Mouse (Mus musculus) spleen, postnatal 0 days (tissue): ENCODE measurements around the gene Cog3. TPM values are rescaled to one million over a fixed set of nuclear protein-coding genes. Genes with fewer than 3 reads are reported as not detected.

Source experiments
- polyA plus RNA-seq: library from polyadenylated mRNA; unstranded; fragments of >200 nt; fragmentation: Nextera tagmentation; extraction: Ambion mirVana; gene quantifications from 2 replicates; pipeline ENCODE4 v1.2.1, GENCODE M21; 2015

The Cog3 gene
- 9.5 and 11.5 TPM in 2 replicates for polyA plus RNA-seq

DNA sequence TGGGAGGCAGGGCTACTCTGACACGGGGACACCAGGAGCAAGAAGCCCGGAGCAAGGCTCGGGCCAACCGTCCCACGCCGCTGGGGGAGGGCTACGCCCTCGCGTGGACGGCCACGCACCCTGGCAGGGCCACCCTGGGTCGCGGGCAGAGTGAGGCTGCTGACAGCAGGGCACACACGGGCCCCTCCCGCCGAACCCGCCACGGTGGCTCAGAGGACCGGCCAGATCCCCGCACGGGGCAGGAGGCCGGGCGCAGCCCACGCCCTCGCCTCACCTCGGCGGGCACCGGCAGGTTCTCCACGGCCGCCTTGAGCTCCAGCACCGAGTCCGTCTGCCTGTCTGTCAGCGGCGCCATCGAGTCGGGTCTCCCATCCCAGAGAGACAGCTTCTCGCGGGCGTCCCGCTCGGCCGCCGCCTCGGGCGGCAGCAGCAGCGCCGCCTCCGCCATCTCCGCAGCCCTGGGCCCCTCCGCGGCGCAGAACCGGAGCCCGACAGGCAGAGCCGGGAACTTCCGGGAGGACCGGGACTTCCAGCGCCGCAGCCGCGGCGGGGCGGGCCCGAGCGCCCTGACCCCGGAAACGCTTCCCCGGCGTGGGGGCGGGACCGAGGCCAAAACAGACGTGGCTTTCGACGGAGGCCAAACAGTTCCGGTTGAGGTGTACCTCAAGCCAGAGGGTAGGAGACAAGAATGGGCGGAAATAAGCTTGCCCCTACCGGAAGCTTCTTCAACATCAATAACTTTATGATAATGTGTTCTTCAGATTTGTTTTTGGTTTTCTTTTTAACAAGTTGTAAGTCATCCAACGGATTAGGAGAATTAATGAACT is at the start of gene Cog3:
Gene Cog3, minus strand, starts transcription at position 527 of the 827 bp plus-strand sequence.

DNA sequence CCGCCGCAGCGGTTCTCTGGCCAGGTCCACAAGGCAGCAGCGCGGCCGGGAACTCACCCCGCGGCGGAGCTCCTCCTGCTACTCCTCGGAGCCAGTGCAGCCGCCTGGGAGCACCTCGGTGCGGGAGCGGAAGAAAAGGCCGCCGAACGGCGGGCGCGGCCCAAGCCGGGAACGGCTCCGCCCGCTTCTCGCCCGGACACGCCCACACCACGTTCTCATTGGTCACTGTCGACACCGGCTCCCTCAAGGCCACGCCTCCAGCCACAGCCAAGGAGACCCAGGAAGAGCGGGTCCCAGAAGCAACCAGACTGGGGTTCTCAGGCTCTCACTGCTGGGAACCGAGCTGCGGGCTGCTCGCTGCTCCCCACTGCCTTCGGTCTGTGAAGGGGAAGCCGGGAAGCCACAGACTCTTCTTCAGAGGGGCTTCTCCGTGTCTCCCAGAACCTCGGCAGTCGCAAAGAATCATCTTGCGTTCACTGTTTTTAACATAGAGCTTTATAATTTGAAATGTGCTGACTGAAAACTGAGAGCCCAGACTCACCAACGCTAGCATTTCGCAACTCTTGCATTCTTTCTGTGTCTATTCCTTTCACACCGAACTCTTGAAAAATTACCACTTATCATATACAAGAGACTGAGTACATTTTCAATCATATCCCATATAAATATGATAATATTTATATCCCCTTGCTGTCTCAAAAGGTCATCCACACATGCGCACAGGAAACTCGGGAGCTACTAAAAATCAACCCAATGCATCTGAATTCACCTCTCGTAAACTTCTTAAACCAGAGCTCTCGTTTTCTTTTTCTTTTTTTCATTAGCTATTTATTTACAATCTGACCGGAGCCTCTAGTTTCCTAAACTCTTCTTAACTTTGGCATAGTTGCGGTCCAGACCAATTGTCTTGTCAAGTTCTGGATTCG is 32.8 kb upstream of the Cog3 start, which contains the start of gene Slc25a30:
Gene Slc25a30, minus strand, starts transcription at position 170 of the 926 bp plus-strand sequence.

Other genes with a start within 250 kb of the Cog3 start
- gene Spert, start 161.4 kb downstream of the Cog3 start, polyA plus RNA-seq: not detected in 2 replicates
- not detected in 2 replicates for gene Erich6b, start 112.3 kb downstream of the Cog3 start, polyA plus RNA-seq
- gene Slc25a30, start 32.5 kb upstream of the Cog3 start, polyA plus RNA-seq: 4.6 and 5.6 TPM in 2 replicates
- 1,191 and 1,202 TPM in 2 replicates for gene Tpt1, start 90.6 kb upstream of the Cog3 start, polyA plus RNA-seq
- gene Kctd4, start 200.5 kb upstream of the Cog3 start, polyA plus RNA-seq: 0.51 and 0.59 TPM in 2 replicates